Mouse (Mus musculus) macrophage (primary cell): Measurements from ENCODE around the gene Pgm5. TPM values are rescaled to one million over a fixed set of nuclear protein-coding genes. Genes with fewer than 3 reads are reported as not detected.

Experiments used
- H3K27ac ChIP-seq: fragments of 350-480 bp; formaldehyde crosslinking; 2 replicates; pipeline ENCODE4 v1.9.0; 2021
- H3K36me3 ChIP-seq: fragments of 350-480 bp; formaldehyde crosslinking; 2 replicates; pipeline ENCODE4 v1.9.0; 2021; ENCODE audit errors: inconsistent target
- H3K4me3 ChIP-seq: fragments of 350-480 bp; formaldehyde crosslinking; 2 replicates; pipeline ENCODE4 v1.9.0; 2021; ENCODE audit errors: inconsistent target
- H3K79me2 ChIP-seq: fragments of 350-480 bp; formaldehyde crosslinking; 2 replicates; pipeline ENCODE4 v1.9.0; 2021; ENCODE audit errors: inconsistent target
- WGBS: methylation state at CpG from one replicate; pipeline ENCODE4 v1.1.7; 2026; ENCODE audit warnings: inconsistent platforms; ENCODE audit not compliant: missing documents; 5-methylcytosine and 5-hydroxymethylcytosine counted together
- polyA plus RNA-seq: library from polyadenylated mRNA; stranded (reverse); fragments of 250-400 nt; gene quantifications from 3 replicates; pipeline ENCODE4 v1.2.4, GENCODE M21; 2018; ENCODE audit warnings: inconsistent platforms

Pgm5 gene
- polyA plus RNA-seq, 1 experiment from 2014 or later = 0.07 TPM

DNA sequence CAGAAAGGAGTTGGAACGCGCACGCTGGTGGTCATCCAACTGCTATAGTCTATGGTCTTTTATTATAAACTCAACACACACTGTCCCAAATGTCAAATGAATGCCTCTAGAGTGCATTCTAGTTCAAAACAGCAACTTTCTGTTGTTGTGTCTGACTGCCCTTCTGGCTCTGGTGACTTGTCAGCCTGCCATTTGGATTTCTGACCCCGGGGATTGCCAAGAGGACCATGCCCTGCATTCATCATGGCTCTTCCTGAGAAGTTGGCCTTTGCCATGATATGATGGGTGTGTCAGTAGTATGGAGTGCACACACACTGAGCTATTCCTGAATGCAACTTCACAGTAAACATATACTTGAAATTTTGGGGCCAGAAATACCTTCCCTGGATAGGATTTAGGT is 172.1 kb downstream of the Pgm5 start:
- Histone ChIP-seq H3K36me3 (no peaks in the 10 kb centered on the region), H3K27ac (no peak overlapping the region), H3K4me3 (no peak overlapping the region), H3K79me2 (no peaks in the 10 kb centered on the region)
- 88% methylated on average over 4 of the region's 4 CpGs for WGBS

DNA sequence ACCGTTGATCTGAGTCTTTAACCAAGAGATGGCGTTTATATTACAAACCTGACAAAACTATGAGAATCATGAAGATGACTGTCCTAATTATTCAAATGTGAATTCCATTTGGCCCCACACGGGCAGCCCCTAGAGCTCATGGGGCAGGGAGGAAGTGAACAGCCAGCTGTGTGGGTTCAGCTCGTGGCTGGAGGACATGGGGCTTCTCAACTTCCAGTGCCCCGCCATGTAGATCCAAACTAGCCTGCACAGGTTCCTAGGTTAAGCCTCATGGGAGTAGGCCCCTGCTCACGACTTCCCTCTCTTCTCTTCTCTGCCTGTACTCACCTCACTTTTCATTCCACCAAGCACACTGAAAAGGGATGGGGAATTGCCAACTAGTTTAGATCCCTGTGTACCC is 173.3 kb downstream of the Pgm5 start:
- Histone ChIP-seq H3K4me3 (no peak overlapping the region), H3K27ac (no peak overlapping the region), H3K36me3 (no peaks in the 10 kb centered on the region), H3K79me2 (no peaks in the 10 kb centered on the region)
- WGBS = 83% methylated on average over 6 of the region's 6 CpGs

DNA sequence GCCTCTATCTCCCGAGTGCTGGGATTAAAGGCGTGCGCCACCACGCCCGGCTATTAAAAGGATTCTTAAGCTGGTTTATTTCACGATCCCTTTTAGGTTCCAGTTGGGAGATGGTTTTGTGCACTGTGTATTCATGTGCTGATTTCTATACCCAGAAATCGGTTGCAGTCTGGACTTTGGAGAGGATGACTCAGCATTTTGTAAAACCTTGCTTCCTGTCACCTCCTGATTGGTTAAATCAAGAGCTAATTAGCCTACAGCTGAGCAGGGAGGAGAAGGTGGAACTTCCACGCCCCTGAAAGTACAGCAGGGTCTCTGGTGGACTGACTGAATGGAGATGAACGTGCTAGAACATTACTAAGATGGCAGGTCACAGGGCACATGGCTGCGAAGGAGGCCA is 175.2 kb downstream of the Pgm5 start:
- Histone ChIP-seq H3K79me2 (no peaks in the 10 kb centered on the region), H3K36me3 (no peaks in the 10 kb centered on the region), H3K27ac (no peak overlapping the region), H3K4me3 (no peak overlapping the region)
- 82% methylated on average over 10 of the region's 10 CpGs for WGBS

DNA sequence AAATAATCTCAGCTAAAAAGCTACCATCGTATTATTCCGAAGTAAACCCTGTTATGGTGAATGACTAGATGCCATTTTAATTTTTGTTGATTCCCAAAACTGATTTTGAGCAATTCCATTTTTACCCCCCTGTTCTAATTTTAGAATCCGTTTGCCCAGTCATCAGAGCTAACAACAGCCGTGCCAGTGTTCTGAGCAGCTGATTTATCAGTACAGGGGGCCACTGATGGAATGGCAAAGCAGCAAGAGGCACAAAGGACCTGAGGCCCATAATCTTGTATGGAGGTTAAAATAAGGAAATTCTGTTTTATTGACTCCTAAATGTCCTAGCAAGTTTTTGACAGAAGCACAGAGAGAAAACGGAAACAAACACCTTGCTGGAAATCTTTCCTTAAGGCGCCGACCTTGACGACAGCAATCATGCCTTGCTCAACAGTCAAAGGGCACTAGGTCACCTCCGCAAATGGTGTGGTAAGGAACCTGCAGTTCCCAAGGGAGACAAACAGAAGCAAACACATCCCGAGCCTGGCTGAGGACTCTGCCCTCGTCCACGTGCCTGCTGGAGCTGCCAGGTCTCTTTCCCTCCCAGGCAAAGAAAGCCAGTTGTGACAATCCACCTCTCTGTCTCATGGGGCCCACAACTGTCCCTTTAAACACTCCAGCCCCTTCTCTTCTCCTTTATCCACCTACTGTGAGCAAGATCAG is 178.5 kb downstream of the Pgm5 start:
- H3K27ac ChIP-seq = no peak overlapping the region
- WGBS = 87% methylated on average over 11 of the region's 12 CpGs
- H3K36me3 ChIP-seq = no peaks in the 10 kb centered on the region
- no peak overlapping the region for H3K4me3 ChIP-seq
- H3K79me2 ChIP-seq = no peaks in the 10 kb centered on the region

DNA sequence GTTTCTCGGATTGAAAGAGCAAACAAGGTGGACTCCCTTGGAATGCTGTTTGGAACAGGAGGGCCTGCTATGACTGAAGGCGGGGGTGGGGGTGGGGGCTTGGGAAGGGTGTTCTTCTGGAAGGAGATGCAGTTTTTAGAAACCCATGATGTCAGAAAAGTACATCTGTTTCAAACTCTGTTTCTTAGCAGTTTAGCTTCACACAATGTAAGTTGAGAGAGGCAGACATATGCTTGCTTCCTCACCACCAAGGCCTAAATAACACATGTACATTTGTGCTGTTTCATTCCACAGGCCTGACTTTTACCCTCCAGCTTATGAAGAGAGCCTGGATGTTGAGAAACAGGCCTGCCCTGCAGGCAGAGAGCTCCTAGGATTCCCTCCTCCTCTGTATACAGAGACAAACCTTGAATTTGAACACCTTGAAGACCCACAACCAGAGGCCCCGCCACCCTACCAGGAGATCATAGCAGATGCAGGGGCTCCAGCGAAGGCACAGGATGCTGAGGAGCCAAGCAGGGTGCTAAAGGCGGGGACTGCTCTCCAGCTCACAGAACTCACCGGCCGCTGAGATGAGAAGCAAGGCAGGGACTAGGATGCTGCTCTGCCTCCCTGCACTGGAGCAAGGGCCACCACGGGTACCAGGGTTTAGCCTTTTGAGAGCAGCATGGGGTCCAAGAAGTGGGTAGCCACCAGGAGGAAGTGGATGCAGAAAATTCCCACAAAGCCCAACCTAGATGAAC is 184.2 kb downstream of the Pgm5 start:
- no peak overlapping the region for H3K27ac ChIP-seq

DNA sequence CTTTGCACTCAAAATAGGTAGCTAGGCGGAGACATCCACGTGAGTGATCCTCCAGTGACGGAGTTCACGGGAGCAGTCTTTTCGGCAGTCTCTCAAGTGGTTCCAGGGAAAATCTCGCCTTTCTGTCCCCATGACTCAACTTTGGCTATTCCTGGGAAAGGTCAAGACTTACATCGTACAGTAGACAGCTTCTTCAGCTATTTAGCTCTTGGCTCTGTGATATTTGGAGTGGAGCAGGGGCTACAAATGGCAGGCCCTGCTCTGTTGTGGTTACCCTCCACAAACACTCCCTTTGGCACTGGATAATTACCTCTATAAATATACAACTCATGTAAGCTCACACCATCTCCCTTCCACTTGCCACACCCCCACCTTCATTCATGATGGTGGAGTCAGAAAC is 185.2 kb downstream of the Pgm5 start:
- H3K4me3 ChIP-seq = no peak overlapping the region
- 96% methylated on average over 7 of the region's 7 CpGs for WGBS
- no peaks in the 10 kb centered on the region for H3K79me2 ChIP-seq
- no peaks in the 10 kb centered on the region for H3K36me3 ChIP-seq
- no peak overlapping the region for H3K27ac ChIP-seq

More for the DNA sequence above, 184.2 kb downstream of the Pgm5 start:
- no peaks in the 10 kb centered on the region for H3K36me3 ChIP-seq
- H3K4me3 ChIP-seq = no peak overlapping the region
- no peaks in the 10 kb centered on the region for H3K79me2 ChIP-seq
- WGBS = 92% methylated on average over 8 of the region's 8 CpGs

DNA sequence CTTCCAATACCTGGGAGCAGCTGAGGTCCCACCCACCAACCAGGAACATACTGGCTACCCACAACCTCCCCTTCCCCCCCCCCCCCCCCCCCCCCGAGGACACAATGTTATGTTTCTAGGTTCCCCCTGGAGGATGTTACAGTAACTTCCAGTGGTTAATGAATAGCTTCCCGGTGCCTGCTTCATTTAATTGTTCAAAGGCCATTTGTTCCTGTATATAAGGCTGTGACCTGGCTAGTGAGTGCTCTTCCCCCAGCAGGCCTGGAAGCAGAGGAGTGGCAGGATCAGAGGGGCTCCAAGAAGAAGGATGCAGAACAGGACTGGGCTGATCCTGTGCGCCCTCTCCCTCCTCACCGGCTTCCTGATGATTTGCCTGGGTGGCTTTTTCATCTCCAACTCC is 187.9 kb downstream of the Pgm5 start, which contains the start of gene Tmem252:
Gene Tmem252, plus strand, starts transcription at position 247 of the 400 bp plus-strand sequence.
- WGBS = 71% methylated on average over 3 of the region's 4 CpGs
- Histone ChIP-seq H3K4me3 (no peak within 1 kb of the TSS), H3K79me2 (no peaks in the 10 kb centered on the region), H3K36me3 (no peaks in the 10 kb centered on the region), H3K27ac (no peak within 1 kb of the TSS)

DNA sequence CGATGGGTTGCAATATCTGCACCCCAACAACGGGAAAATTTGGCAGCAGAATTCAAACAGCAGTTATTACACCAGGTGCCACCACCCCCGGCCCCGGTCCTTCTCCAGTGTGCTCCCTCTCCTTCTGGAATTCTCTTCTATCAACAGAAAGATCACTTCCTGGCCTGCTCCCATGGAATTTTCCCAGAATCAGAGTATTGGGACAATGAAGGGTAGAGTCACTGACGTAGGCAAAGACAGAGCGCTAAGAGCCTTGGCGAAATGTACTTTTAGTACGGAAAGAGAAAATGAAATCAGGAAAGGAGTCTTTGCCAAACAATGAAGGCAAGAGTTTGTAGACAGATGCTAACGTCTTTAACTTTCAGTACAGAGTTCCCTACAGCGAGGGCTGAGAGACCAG is 188.3 kb downstream of the Pgm5 start:
- H3K27ac ChIP-seq = no peak overlapping the region
- no peaks in the 10 kb centered on the region for H3K36me3 ChIP-seq
- H3K4me3 ChIP-seq = no peak overlapping the region
- H3K79me2 ChIP-seq = no peaks in the 10 kb centered on the region
- 87% methylated on average over 9 of the region's 10 CpGs for WGBS

DNA sequence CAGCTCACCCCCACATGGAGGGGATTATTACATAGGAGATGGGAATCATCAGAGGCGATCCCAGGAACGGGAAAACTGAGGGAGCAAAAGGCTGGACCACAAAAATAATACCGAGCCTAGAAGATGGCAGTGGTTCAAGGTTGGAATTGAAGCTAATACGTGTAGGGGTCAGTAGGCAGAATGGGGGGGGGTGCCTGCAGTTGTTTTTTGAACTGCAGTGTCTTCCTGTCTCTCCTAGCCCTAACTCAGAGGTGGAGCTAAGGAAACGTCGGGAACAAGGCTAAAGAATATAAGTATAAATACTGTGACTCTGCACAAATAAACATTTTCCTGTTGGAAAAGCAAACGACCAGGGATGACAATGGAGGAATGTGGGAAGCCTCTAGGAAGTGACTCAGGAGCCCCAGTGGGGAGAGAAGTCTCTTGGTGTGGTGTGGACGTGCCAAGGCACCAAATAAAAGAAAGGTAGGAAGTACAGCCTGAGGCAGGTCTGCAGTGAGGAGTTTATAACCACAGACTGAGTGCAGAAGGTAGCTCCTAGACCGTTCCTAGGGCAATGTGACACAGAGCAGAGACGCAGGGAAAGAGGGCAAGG is 189.2 kb downstream of the Pgm5 start:
- WGBS = 71% methylated on average over 10 of the region's 10 CpGs
- Histone ChIP-seq H3K4me3 (no peak overlapping the region), H3K27ac (no peak overlapping the region), H3K36me3 (no peaks in the 10 kb centered on the region), H3K79me2 (no peaks in the 10 kb centered on the region)

DNA sequence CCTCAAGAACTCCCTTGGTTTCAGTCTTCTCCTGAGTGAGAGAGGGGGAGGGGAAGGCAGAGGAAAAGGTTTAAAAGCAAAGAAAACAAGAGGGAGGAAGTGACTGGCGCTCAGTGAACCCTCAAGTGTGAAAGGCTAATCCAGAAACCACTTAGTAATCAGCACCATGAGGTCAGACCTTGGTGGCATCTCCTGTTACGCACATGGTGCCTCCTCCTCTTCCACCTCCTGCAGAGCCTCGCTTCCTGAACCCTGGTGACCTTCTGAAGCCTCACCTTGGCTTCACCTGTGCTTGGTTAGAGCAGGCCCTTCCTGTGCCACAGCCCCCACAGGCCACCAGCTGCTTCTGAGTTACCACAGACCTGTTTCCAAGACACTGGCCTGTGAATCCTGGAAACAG is 190.1 kb downstream of the Pgm5 start:
- no peak overlapping the region for H3K4me3 ChIP-seq
- H3K27ac ChIP-seq = no peak overlapping the region
- H3K79me2 ChIP-seq = no peaks in the 10 kb centered on the region
- no peaks in the 10 kb centered on the region for H3K36me3 ChIP-seq
- WGBS = 42% methylated on average over 2 of the region's 3 CpGs

DNA sequence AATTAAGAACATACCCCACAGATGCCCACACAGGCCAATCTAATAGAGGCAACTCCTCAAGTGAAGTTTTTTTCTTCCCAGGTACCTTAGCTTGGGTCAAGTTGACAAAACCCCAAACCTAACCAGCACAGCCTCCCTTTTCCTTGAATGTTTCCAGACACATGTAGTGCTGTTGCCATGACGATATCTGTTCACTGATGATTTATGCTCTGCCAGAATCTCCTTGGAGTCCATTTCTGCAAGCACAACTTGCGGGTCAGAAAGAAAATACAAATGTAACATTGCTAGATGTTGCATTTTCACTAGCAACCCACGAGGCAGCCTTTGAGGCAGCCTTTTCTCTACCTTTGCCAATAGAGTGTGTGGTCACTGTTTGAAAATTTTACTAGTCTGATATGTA is 194.1 kb downstream of the Pgm5 start:
- H3K36me3 ChIP-seq = no peaks in the 10 kb centered on the region
- WGBS = 97% methylated on average over 3 of the region's 3 CpGs
- no peaks in the 10 kb centered on the region for H3K79me2 ChIP-seq
- no peak overlapping the region for H3K4me3 ChIP-seq
- H3K27ac ChIP-seq = no peak overlapping the region

DNA sequence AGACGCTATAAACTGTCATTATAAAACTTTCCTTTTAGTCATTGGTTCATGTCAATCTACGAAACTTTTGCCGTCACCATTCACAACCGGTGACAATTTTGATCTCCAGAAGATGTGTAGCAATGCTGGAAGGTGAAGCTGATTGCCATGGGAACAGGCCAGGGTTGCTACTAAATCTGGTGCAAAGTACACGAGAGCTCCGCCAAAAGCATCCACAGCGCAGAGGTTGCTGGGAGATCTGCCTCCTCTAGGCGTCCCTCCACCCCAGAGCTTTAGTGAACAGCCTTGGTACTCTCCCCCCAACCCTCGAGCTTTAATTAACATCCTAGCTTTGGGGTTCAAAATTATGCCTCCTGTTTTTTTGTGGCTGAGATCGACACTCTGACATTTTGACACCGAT is 195.9 kb downstream of the Pgm5 start:
- H3K4me3 ChIP-seq = no peak overlapping the region
- no peaks in the 10 kb centered on the region for H3K36me3 ChIP-seq
- WGBS = 85% methylated on average over 11 of the region's 11 CpGs
- H3K27ac ChIP-seq = no peak overlapping the region
- H3K79me2 ChIP-seq = no peaks in the 10 kb centered on the region

DNA sequence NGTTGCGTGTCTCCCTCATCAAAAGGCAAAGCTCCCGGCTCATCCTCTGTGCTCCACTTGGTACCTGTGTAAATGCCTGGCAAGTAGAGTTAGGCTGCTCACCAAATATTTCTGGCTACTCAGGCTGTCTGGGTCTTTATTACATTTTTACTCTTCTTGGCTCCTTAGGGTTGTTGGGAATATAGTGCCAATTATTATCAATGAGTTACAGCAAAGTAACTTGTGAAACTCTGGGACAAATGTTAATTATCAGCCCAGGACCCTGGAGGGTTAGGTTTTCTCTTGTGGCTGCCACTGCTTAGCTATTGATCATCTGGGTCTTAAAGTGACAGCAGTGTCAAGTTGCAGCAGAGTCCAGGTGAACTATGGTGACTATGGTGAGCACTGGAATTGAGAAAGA is 199.3 kb downstream of the Pgm5 start:
- Histone ChIP-seq H3K4me3 (no peak overlapping the region), H3K36me3 (no peaks in the 10 kb centered on the region), H3K27ac (no peak overlapping the region), H3K79me2 (no peaks in the 10 kb centered on the region)
- WGBS = 90% methylated on average over 2 of the region's 2 CpGs

DNA sequence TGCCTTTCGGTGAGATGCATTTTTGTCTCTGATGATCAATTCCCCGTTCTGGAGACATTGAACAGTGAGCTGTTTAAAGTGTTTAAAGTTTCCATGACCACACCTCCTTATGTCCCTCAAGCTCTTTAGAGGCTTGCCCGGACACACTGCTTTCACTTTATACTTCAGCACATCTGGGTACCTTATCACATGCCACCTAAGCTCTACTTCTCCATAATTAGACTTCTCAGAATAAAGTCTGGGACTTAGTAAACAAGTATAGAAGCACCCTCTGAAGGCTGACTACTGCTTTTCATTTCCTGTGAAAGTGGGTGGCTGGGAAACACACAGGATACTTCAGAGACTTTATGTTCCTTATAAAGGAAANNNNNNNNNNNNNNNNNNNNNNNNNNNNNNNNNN is 204.7 kb downstream of the Pgm5 start:
- no peak overlapping the region for H3K27ac ChIP-seq
- no peaks in the 10 kb centered on the region for H3K79me2 ChIP-seq
- H3K36me3 ChIP-seq = no peaks in the 10 kb centered on the region
- 23% methylated on average over 3 of the region's 3 CpGs for WGBS
- no peak overlapping the region for H3K4me3 ChIP-seq

DNA sequence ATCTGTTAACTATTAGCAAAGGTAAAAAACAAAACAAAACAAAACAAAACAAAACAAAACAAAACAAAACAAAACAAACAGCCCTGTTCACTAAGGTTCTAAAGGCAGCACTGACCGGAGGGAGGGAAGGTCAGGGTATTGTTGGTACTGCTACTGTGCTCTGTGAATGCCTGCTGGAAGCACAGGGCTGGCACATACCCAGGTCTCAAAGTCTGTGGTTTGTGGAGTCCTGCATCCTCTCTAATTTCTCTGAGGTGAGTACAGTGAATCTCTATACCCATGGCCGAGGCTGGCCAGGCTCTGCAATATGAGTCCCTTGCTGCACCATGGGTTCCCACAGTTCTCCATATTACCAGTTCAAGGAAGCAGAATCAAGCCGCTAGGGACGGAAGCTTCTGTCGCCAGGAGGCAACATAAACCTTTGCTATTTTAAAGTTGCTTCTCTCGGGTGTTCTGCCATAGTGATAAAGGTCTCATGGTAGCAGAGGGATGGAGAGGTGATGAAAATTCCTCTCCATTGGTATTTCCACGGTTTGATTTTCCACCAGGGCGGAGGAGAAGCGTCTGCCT is 208.3 kb downstream of the Pgm5 start:
- H3K4me3 ChIP-seq = no peak overlapping the region
- 91% methylated on average over 9 of the region's 9 CpGs for WGBS
- H3K36me3 ChIP-seq = no peaks in the 10 kb centered on the region
- no peak overlapping the region for H3K27ac ChIP-seq
- no peaks in the 10 kb centered on the region for H3K79me2 ChIP-seq
